Mouse (Mus musculus) gastrocnemius, postnatal 36 days (tissue): ENCODE results near the gene Gm10563. TPM values are rescaled to one million over a fixed set of nuclear protein-coding genes. Genes with fewer than 3 reads are reported as not detected.
"Not testable (repeated sequence)": the region's sequence is repeated elsewhere in the genome, so short reads cannot be mapped to it uniquely, and the experiment has no call there.

Experiments used
- DNase-seq, 2 experiments: peaks; one replicate each; pipeline ENCODE4 v3.0.0; 2022
- intact Hi-C: fragments of 180-260 bp; cut with DNase I; formaldehyde crosslinking; loops from one replicate; pipeline ENCODE4 v1.15.1; 2025
- long read RNA-seq, 2 experiments: library from polyadenylated mRNA; stranded (forward); transcript quantifications; one replicate each; pipeline ENCODE4 v2.0.0; 2021
- total RNA-seq, 2 experiments: library from RNA; stranded (reverse); gene quantifications; 2 replicates each; pipeline ENCODE4 v1.2.3; 2021

Gene Gm10563
- not detected for total RNA-seq
- long read RNA-seq, experiment 1, partial matches to known transcripts, result 0 of 3 reads
- long read RNA-seq, experiment 1, other reads (novel, unspliced or antisense), result 3 of 3 reads
- long read RNA-seq, experiment 2, partial matches to known transcripts, result 0 of 2 reads
- long read RNA-seq, experiment 2, other reads (novel, unspliced or antisense), result 2 of 2 reads

- intact Hi-C loops, DNase-seq: not testable (repeated sequence)
Observed at GRCm38 (mm10) chr4:155645308-155645707, at the start of gene Gm10563. Gm10563 (minus strand) TSS chr4:155645408.

DNA sequence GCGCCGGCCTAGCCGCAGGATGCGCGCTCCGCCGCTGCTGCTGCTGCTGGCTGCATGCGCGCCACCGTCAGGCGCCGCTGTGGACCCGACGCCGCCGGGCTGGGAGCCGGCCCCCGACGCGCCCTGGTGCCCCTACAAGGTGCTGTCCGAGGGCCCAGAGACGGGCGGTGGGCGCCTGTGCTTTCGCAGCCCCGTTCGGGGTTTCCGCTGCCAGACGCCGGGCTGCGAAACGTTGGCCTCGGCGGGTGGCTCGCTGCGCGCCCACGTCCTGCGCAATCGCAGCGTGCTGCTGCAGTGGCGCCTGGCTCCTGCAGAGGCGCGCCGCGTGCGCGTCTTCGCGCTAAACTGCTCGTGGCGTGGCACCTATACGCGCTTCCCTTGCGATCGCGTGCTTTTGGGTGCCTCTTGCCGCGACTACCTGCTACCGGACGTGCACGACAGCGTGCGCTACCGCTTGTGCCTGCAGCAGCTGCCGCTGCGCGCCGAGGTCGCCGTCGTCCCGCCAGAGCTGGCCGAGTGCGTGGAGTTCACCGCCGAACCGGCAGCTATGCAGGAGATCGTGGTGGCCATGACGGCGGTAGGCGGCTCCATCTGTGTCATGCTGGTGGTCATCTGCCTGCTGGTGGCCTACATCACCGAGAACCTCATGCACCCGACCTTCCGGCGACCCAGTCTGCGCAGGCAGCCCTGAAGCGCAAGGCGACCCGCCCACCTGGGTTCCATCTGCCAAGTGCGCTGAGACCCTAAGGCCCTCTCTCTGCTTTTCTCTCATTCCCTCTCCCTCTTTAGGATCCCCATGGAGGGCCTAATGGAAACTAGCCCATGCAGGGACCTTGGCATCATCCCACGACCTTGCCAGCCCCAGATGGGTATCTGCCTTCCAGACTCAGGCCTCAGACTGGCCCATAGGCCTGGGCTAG is 49.5 kb upstream of the Gm10563 start:
- intact Hi-C loops, result no loop called here
- DNase-seq, result peak in 1 of 2 experiments; percentile 59

DNA sequence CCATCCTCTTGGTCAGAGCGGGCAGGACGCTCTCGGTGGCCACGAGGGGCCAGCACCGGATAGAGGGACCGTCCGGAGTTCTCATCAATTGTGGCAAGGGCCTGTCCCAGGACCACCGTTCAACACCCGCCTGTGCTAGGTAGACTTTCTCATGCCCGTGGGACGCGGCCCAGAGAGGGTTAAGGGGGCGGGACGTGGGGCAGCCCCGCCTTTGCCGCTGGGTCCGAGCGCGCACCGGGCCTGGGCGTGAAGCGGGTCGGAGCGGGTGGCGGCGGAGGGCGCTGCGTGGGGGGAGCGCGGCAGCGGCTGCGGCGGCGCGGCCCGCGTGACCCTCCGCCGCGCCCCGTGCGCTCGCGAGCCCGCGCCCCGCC is 48.9 kb upstream of the Gm10563 start, which contains the start of gene Fndc10:
Gene Fndc10 (plus strand): TSS at position 232 of the 371 bp plus-strand sequence.
- intact Hi-C loops, result no loop called here

GRCm38 (mm10) chr4:155692421-155692820 is 47.2 kb upstream of the Gm10563 start:
- intact Hi-C loops, result no loop called here

More for the DNA sequence above, 48.9 kb upstream of the Gm10563 start, which contains the start of gene Fndc10:
- peak; percentile 45 to 50 for DNase-seq

DNA sequence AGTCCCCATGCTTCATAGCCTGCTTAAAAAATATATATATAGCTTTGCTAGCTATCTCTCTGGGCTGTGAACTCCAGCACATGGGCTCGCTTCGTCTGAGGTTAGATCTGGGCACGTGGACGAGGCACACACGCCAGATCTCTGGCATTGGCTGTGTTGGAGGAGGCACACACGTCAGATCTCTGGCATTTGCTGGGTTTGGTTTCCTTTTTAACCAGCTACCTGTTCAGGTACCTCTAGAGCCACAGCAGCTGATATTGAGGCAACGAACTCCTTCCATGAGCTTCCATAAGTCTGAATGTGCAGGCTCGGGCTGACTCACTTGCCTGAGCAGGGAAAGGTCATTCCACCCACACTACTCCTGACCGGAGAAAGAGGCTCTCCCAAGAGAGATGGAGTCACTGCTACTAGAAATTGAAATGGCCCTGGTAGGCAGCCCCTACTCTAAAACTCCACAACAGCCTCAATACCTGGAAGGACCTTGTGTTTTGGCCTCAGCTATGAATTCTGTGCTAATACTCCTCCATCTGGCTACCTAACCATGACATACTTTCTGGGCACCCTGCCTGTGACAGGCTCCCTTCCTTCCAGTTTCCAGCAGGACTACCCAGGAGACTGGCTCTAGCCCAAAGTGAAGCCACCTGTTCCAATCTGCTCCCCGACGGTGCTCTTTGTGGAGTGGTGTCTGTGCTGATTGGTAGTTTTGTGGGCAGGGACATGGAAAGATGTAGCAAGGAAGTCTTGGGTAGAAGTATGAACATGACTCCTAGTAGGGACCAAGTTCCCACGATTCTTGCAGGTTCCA is 45.6 kb upstream of the Gm10563 start:
- DNase-seq, result no peak
- intact Hi-C loops, result no loop called here

More at GRCm38 (mm10) chr4:155692421-155692820, 47.2 kb upstream of the Gm10563 start:
- no peak for DNase-seq

- intact Hi-C loops, DNase-seq: not testable (repeated sequence)
Observed at GRCm38 (mm10) chr4:155687764-155688163, 42.6 kb upstream of the Gm10563 start.

DNA sequence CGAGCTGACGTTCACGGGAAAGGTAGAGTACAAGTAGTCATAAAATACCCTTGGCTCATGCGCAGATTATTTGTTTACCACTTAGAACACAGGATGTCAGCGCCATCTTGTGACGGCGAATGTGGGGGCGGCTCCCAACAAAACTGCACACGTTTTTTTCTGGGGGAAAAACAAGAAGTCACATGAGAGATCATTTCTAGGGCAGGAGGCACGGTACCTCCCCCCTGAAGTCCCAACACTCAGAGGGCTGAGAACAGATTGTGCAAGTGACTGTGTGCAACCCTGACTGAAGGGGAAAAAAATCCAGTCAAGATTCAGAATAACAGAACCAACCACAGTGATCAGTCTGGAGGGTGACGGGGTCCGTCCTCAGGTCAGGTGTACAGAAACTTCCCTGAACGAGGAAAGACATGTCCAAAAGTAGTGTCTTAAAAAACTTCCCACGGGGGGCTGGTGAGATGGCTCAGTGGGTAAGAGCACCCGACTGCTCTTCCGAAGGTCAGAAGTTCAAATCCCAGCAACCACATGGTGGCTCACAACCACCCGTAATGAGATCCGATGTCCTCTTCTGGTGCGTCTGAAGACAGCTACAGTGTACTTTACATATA is 38.6 kb upstream of the Gm10563 start:
- intact Hi-C loops, DNase-seq: not testable (repeated sequence)

DNA sequence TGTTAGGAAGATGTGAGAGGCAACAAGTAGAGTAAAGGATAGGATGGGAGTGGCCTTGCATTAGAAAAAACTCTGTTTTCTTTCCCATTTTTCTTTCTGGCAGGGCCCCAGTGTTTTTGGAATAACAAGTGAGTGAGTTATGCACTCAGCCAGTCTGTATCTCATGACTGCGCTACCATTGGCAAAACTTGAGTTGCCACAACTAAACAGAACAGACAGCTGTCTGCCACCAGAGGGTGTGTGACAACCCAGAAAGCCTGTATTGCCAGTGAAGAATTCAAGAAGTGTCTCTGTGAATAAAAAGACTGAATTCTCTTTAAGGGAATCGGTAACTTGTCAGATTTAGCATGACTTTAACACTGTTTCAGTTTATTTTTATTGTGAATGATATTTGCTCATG is 30.8 kb upstream of the Gm10563 start:
- intact Hi-C loops, result no loop called here

DNA sequence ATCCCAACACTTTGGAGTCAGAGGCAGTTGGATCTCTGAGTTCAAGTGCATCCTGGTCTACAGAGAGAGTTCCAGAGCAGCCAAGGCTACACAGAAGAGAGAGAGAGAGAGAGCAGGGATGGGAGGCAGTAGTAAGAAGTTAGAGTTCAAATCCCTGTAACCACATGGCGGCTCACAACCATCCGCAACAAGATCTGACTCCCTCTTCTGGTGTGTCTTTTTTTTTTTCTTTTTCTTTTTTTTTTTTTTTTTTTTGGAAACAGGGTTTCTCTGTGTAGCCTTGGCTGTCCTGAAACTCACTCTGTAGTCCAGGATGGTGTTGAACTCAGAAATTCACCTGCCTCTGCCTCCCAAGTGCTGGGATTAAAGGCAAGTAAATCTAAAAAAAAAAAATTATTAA is 26.9 kb upstream of the Gm10563 start:
- intact Hi-C loops, result no loop called here
- DNase-seq, result no peak

More for the DNA sequence above, 30.8 kb upstream of the Gm10563 start:
- no peak for DNase-seq

- intact Hi-C loops, DNase-seq: not testable (repeated sequence)
Observed at GRCm38 (mm10) chr4:155670236-155670635, 25.0 kb upstream of the Gm10563 start.

DNA sequence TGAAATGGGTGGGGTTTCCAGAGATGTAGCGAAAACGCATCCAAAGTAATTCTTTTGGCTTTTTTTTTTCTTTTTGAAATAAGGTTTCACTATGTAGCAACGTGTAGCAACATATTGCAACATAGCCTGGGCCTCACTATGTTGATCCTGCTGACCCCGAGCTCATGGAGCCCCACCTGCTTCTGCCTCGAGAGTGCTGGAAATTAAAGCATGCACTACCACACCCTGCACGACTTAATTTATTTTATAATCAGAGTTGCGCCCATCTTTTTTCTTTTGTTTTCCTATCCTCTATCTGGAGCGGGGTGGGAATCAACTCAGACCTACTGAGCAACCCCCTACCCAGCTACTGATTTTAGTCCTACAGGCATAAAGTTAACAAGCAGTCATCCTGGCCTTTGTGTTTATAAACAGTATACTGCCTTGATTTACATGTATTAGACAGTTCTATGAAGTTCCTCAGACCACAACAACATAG is 24.4 kb upstream of the Gm10563 start:
- intact Hi-C loops, result no loop called here

GRCm38 (mm10) chr4:155668689-155669597 is 23.7 kb upstream of the Gm10563 start, which contains the start of gene Mib2:
Mib2 (minus strand) TSS chr4:155669198.
- intact Hi-C loops, result no loop called here
- DNase-seq, result peak; percentile 95 to 97

More for the DNA sequence above, 24.4 kb upstream of the Gm10563 start:
- no peak for DNase-seq

- intact Hi-C loops, result no loop called here
Observed at GRCm38 (mm10) chr4:155666903-155667302, 21.7 kb upstream of the Gm10563 start.

DNA sequence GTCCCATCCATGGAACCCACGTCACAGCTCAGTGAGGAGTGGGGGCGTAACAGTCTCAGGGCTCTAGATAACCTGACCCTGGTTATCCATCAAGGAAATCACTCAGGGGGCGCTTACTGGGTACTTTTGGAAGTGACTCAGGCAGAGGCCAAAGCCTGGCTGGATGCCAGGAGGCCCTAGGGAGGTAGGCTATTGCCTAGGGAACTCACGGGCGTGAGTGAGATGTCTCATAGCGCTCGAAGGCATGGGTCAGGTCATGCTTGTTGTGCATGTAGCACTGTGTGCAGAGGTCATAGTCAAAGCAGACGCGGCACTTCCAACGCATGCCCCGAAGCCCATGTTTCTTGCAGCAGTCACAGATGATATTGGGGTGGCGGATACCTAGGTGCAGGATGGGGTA is 15.4 kb upstream of the Gm10563 start:
- DNase-seq, result no peak
- intact Hi-C loops, result no loop called here

More at GRCm38 (mm10) chr4:155666903-155667302, 21.7 kb upstream of the Gm10563 start:
- DNase-seq, result no peak

DNA sequence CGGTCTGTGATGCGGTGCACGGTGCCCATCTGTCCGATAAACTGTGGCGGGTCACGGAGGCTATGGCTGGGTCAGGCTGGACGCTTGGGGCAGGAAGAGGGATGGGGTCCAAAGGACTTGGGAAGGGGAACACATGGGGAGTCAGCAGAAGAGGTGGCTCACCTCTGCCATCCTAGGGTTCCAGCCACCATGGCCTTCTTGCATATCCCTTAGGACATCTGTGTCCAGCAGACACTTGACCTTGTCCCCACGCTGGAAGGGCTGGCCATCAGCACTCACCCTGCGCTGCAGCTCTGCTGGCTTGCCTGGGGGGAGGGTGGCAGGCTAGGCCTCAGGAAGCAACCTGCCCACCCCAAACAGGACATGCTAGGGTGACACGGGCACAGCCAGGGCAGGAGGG is 13.8 kb upstream of the Gm10563 start:
- intact Hi-C loops, result no loop called here
- no peak for DNase-seq

GRCm38 (mm10) chr4:155656214-155656751 is 11.1 kb upstream of the Gm10563 start:
- intact Hi-C loops, result no loop called here
- DNase-seq, result no peak

GRCm38 (mm10) chr4:155654456-155655298 is 9.5 kb upstream of the Gm10563 start:
- no peak for DNase-seq
- intact Hi-C loops, result no loop called here

- intact Hi-C loops, result no loop called here
- no peak for DNase-seq
Observed at GRCm38 (mm10) chr4:155654183-155654455, 8.9 kb upstream of the Gm10563 start.
